Mouse (Mus musculus): ENCODE data around the gene Capn13. TPM values are rescaled to one million over a fixed set of nuclear protein-coding genes. Genes with fewer than 3 reads are reported as not detected.
"Not testable (repeated sequence)": the region's sequence is repeated elsewhere in the genome, so short reads cannot be mapped to it uniquely, and the experiment has no call there.

Gene Capn13
- total and polyA plus RNA-seq, 3 experiments = 0.16 TPM; not detected in 2

DNA sequence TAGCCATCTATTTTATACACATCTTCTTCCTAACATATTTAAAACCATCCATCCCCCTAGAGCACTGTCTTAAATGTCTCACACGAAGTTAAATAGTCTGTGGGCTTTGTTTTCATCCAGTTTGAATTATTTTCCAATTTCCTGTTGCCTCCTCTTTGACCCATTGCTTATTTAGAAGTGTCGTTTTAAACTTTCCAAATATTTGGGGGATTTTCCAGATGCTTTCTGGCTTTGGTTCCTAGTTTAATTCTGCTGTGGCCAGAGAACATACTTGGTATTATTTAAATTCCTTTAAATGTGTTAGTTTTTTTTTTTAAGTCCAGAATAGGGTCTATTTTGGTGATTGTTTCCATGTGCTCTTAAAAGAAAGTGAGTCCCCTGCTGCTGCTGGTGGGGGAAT lies 116.4 kb downstream of the Capn13 start:
- DNase-seq = no peak
- 38% methylated on average over 2 of the region's 2 CpGs for WGBS
- intact Hi-C loops (cut with DNase I) = no loop called here
- Histone ChIP-seq H3K27ac (no peak overlapping the region), H3K79me2 (replicated peaks; ENCODE audit: control insufficient read depth, insufficient read depth, low read length) (no peaks in the 10 kb centered on the region), H3K27me3 (ENCODE audit: control insufficient read depth, insufficient read depth, low read length) (0 out of 2 replicates have a peak, but pooled peaks cover 1% of the 10 kb centered on the region), H3K36me3 (ENCODE audit: control insufficient read depth, insufficient read depth, low read length) (no peaks in the 10 kb centered on the region), H3K9ac (ENCODE audit: low read depth, low read length) (no peak overlapping the region), H3K4me3 (no peak overlapping the region), H3K4me1 (ENCODE audit: control insufficient read depth, insufficient read depth, low read length) (no peaks in the 10 kb centered on the region)
- TF ChIP-seq POLR2A (IDR thresholded peaks at IDR 0.05; ENCODE audit: insufficient read depth, low read depth, low read length) (no peak), EP300 (IDR thresholded peaks at IDR 0.05; ENCODE audit: insufficient read depth, low read depth, low read length) (no peak), CTCF (IDR thresholded peaks at IDR 0.05) (no peak)

DNA sequence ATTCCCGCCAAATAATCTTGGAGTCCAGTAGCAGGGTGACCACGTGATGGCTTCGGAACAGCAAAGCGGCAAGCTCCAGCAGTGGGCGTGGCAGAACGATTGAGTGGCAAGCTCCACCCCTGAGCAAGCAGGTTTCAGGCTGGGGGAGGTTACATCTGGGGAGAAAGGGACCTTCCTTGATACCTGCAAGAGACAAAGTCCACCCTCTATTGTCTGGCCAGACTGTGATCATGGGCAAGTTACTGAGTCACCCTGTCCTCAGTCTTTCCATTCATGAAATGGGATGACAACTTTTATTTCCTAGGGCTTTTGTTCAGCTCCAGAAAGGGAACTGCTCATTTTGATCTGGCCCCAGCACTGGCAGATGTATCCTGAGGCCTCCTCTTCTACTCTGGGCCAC lies 118.0 kb downstream of the Capn13 start:
- H3K4me3 ChIP-seq; H3K9ac ChIP-seq (ENCODE audit: low read depth, low read length); H3K27ac ChIP-seq; H3K79me2 ChIP-seq (replicated peaks; ENCODE audit: control insufficient read depth, insufficient read depth, low read length); H3K36me3 ChIP-seq (ENCODE audit: control insufficient read depth, insufficient read depth, low read length); H3K27me3 ChIP-seq (ENCODE audit: control insufficient read depth, insufficient read depth, low read length); H3K4me1 ChIP-seq (ENCODE audit: control insufficient read depth, insufficient read depth, low read length); intact Hi-C loops (cut with DNase I); DNase-seq: not testable (repeated sequence)
- WGBS = 41% methylated on average over 6 of the region's 6 CpGs

DNA sequence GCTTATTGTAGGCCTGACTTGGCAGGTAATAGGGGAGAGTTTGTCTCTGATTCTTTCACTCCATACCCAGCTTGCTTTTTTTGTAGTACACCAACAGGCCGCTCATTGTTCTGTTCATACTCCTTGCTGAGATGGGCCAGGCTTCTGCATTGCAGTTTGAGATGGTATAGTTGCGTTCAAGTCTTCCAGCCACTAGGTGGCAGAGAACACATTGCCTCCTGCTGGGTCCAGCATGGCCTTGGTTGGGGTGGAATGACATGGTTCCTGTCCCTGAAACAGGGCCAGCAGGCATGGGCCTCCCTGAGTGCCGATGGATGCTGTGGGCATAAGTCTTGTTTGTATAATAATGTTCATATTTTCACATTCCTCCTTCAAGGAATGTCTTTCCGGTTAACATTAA lies 122.9 kb downstream of the Capn13 start:
- H3K27ac ChIP-seq = no peak overlapping the region
- H3K9ac ChIP-seq (ENCODE audit: low read depth, low read length) = no peak overlapping the region
- H3K79me2 ChIP-seq (replicated peaks; ENCODE audit: control insufficient read depth, insufficient read depth, low read length) = no peaks in the 10 kb centered on the region
- WGBS = 93% methylated on average over 4 of the region's 4 CpGs
- H3K36me3 ChIP-seq (ENCODE audit: control insufficient read depth, insufficient read depth, low read length) = no peaks in the 10 kb centered on the region
- H3K27me3 ChIP-seq (ENCODE audit: control insufficient read depth, insufficient read depth, low read length) = no peaks in the 10 kb centered on the region
- DNase-seq = no peak
- no peak overlapping the region for H3K4me3 ChIP-seq
- intact Hi-C loops (cut with DNase I) = no loop called here
- TF ChIP-seq POLR2A (IDR thresholded peaks at IDR 0.05; ENCODE audit: insufficient read depth, low read depth, low read length) = no peak
- TF ChIP-seq CTCF (IDR thresholded peaks at IDR 0.05) = peak; percentile 25
- H3K4me1 ChIP-seq (ENCODE audit: control insufficient read depth, insufficient read depth, low read length) = no peaks in the 10 kb centered on the region

DNA sequence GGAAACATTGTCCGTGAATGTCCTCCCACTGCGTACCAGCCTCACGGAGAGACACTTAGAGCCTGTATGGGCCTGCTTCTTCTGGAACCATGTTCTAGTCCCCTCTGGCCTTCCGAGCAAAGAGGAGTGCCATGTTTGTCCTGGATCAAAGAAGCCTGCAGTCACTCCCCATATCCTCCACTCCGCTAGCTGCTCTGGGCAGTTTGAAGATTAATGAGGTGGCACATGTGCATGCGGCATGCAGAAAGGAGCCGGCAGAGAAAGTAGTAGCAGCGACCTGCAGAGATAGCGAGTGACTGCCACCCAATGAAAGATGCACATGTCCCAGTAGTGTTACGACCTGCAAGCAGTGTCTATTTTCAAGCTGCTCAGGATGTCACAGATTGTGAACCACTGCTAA lies 125.6 kb downstream of the Capn13 start:
- TF ChIP-seq POLR2A (IDR thresholded peaks at IDR 0.05; ENCODE audit: insufficient read depth, low read depth, low read length) (no peak), EP300 (IDR thresholded peaks at IDR 0.05; ENCODE audit: insufficient read depth, low read depth, low read length) (no peak), CTCF (IDR thresholded peaks at IDR 0.05) (no peak)
- H3K79me2 ChIP-seq (replicated peaks; ENCODE audit: control insufficient read depth, insufficient read depth, low read length) = no peaks in the 10 kb centered on the region
- no peaks in the 10 kb centered on the region for H3K4me1 ChIP-seq (ENCODE audit: control insufficient read depth, insufficient read depth, low read length)
- intact Hi-C loops (cut with DNase I) = no loop called here
- no peak for DNase-seq
- WGBS = 84% methylated on average over 10 of the region's 10 CpGs
- H3K4me3 ChIP-seq = no peak overlapping the region
- no peak overlapping the region for H3K27ac ChIP-seq
- H3K27me3 ChIP-seq (ENCODE audit: control insufficient read depth, insufficient read depth, low read length) = no peaks in the 10 kb centered on the region
- H3K9ac ChIP-seq (ENCODE audit: low read depth, low read length) = no peak overlapping the region
- no peaks in the 10 kb centered on the region for H3K36me3 ChIP-seq (ENCODE audit: control insufficient read depth, insufficient read depth, low read length)

DNA sequence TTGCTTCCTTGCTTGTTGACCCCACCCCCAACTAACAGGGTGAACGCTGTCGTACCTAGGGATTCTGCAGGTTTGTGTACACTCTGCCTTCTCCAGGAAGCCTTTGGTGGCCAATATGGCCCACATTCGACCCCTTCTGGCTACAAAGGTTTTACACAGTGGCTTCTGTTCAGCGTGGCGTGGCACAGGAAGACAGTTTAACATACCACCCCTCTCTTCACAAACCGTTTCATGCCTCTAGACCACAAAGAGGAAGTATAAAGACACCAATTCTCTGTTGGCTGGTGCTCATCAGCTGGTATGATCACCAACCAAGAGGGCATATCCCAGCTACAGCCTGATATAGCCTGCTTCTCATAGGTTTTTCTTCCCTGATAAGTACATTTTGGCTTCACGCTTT lies 126.9 kb downstream of the Capn13 start:
- DNase-seq = peak in 1 of 2 experiments; percentile 21
- Histone ChIP-seq H3K27ac (no peak overlapping the region), H3K27me3 (ENCODE audit: control insufficient read depth, insufficient read depth, low read length) (no peaks in the 10 kb centered on the region), H3K36me3 (ENCODE audit: control insufficient read depth, insufficient read depth, low read length) (no peaks in the 10 kb centered on the region), H3K79me2 (replicated peaks; ENCODE audit: control insufficient read depth, insufficient read depth, low read length) (no peaks in the 10 kb centered on the region), H3K9ac (ENCODE audit: low read depth, low read length) (no peak overlapping the region), H3K4me3 (no peak overlapping the region), H3K4me1 (ENCODE audit: control insufficient read depth, insufficient read depth, low read length) (no peaks in the 10 kb centered on the region)
- TF ChIP-seq CTCF (IDR thresholded peaks at IDR 0.05) (no peak), EP300 (IDR thresholded peaks at IDR 0.05; ENCODE audit: insufficient read depth, low read depth, low read length) (no peak), POLR2A (IDR thresholded peaks at IDR 0.05; ENCODE audit: insufficient read depth, low read depth, low read length) (no peak)
- WGBS = 77% methylated on average over 7 of the region's 7 CpGs
- intact Hi-C loops (cut with DNase I) = no loop called here

DNA sequence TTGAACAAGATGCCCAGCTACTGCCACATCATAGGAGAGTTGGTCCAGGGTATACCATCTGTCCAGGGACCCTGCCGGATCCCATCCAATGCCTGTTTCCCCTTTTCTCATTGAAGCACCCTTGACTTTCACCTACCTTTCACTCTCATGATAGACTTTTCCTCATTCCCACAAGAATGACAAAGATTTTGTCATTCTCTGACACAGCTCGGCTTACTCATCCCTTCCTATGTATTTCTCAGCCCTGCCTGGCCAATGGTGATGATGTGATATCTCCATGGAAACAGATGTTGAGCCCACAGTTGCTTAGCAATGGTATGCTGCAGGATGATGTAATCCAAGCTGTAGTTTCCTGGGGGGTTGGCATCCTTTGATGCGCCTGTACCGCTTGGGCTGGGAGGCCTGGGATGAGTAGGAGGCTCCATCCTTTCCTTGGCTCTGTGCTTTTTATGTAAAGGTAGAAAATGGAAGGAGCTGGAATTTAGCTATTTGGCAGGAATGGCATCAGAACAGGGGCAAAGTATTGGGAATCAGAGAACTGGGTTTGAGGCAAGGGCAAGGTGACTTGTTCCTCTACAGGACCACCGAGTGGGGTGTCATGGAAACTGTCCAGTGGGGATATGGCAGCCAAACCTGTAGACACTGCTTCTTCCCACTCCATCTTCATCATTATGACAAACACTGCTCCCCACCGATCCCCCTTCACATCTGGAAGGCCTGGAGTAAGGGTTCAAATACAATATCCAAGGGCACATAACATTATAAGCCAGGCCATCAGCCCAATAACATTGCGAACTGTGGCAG lies 128.7 kb downstream of the Capn13 start:
- no peak for DNase-seq
- no peaks in the 10 kb centered on the region for H3K4me1 ChIP-seq (ENCODE audit: control insufficient read depth, insufficient read depth, low read length)
- no peaks in the 10 kb centered on the region for H3K27me3 ChIP-seq (ENCODE audit: control insufficient read depth, insufficient read depth, low read length)
- intact Hi-C loops (cut with DNase I) = no loop called here
- no peak overlapping the region for H3K4me3 ChIP-seq
- no peaks in the 10 kb centered on the region for H3K36me3 ChIP-seq (ENCODE audit: control insufficient read depth, insufficient read depth, low read length)
- H3K79me2 ChIP-seq (replicated peaks; ENCODE audit: control insufficient read depth, insufficient read depth, low read length) = no peaks in the 10 kb centered on the region
- 74% methylated on average over 7 of the region's 7 CpGs for whole genome bisulfite sequencing
- no peak overlapping the region for H3K27ac ChIP-seq
- no peak for TF ChIP-seq EP300 (IDR thresholded peaks at IDR 0.05; ENCODE audit: insufficient read depth, low read depth, low read length)
- H3K9ac ChIP-seq (ENCODE audit: low read depth, low read length) = no peak overlapping the region

All from heart, adult 2 months (tissue).